Mouse (Mus musculus) MEL (cell line): ENCODE data around the gene Whamm. TPM values are rescaled to one million over a fixed set of nuclear protein-coding genes. Genes with fewer than 3 reads are reported as not detected.

Source experiments
- DNase-seq: peaks from one replicate; pipeline ENCODE4 v3.0.0; 2011; ENCODE audit warnings: low read depth, low spot score
- H3K27ac ChIP-seq: 2 replicates; pipeline ENCODE4 v1.5.1; 2012; ENCODE audit warnings: low read depth, mild to moderate bottlenecking, control low read depth, low read length, moderate library complexity; ENCODE audit not compliant: control insufficient read depth
- H3K27me3 ChIP-seq, 2 experiments: fragments of 150-350 bp in 1 of 2; sonication (generic) in 1 of 2; 2 replicates each; pipeline ENCODE4 v1.6.1; 2012; ENCODE audit warnings: low read length in 2 of 2, mild to moderate bottlenecking in 2 of 2, improper control_type of control experiment in 1 of 2, moderate library complexity in 1 of 2; ENCODE audit not compliant: insufficient read depth in 2 of 2, control insufficient read depth in 1 of 2
- H3K36me3 ChIP-seq, 2 experiments: 2 replicates each; pipeline ENCODE4 v1.6.1; 2012 to 2014; ENCODE audit warnings: low read length in 2 of 2, improper control_type of control experiment in 1 of 2, inconsistent platforms in 1 of 2, mild to moderate bottlenecking in 1 of 2; ENCODE audit not compliant: insufficient read depth in 2 of 2, control insufficient read depth in 1 of 2
- H3K4me1 ChIP-seq, 2 experiments: fragments of 150-350 bp in 1 of 2; sonication (generic) in 1 of 2; 2 replicates each; pipeline ENCODE4 v1.6.1; 2012; ENCODE audit warnings: low read length in 2 of 2, improper control_type of control experiment in 1 of 2, mild to moderate bottlenecking in 1 of 2; ENCODE audit not compliant: insufficient read depth in 2 of 2, control insufficient read depth in 1 of 2
- H3K4me3 ChIP-seq, 2 experiments: fragments of 150-350 bp in 1 of 2; sonication (generic) in 1 of 2; 2 replicates each; pipeline ENCODE4 v1.5.1; 2012; ENCODE audit warnings: low read depth in 2 of 2, low read length in 2 of 2, mild to moderate bottlenecking in 2 of 2, moderate library complexity in 2 of 2, control low read depth in 1 of 2, improper control_type of control experiment in 1 of 2; ENCODE audit not compliant: control insufficient read depth in 1 of 2, insufficient read depth in 1 of 2
- H3K79me2 ChIP-seq: 2 replicates; pipeline ENCODE4 v1.6.1; 2012; ENCODE audit warnings: mild to moderate bottlenecking, low read length, moderate library complexity; ENCODE audit not compliant: control insufficient read depth, poor library complexity, insufficient read depth
- H3K9ac ChIP-seq: 2 replicates; pipeline ENCODE4 v1.6.1; 2012; ENCODE audit warnings: low read depth, mild to moderate bottlenecking, control low read depth, low read length, moderate library complexity; ENCODE audit not compliant: control insufficient read depth, poor library complexity, severe bottlenecking
- H3K9me3 ChIP-seq: fragments of 150-350 bp; sonication (generic); replicated peaks from 2 replicates; pipeline ENCODE4 v1.6.1; 2012; ENCODE audit warnings: mild to moderate bottlenecking, low read length, improper control_type of control experiment, moderate library complexity; ENCODE audit not compliant: insufficient read depth
- E2F4 ChIP-seq: IDR thresholded peaks from 2 replicates; pipeline ENCODE4 v1.6.1; 2011; ENCODE audit warnings: low read depth, low read length, improper control_type of control experiment, borderline replicate concordance
- ELF1 ChIP-seq: IDR thresholded peaks from 2 replicates; pipeline ENCODE4 v1.6.1; 2014; ENCODE audit warnings: low read depth, mild to moderate bottlenecking, inconsistent platforms, low read length, improper control_type of control experiment, moderate library complexity
- ETS1 ChIP-seq: IDR thresholded peaks from 2 replicates; pipeline ENCODE4 v1.6.1; 2012; ENCODE audit warnings: low read depth, mild to moderate bottlenecking, inconsistent platforms, low read length, improper control_type of control experiment, moderate library complexity
- GABPA ChIP-seq: IDR thresholded peaks from 2 replicates; pipeline ENCODE4 v1.6.1; 2012; ENCODE audit warnings: low read depth, mild to moderate bottlenecking, inconsistent platforms, low read length, improper control_type of control experiment, moderate library complexity
- HCFC1 ChIP-seq: IDR thresholded peaks from 2 replicates; pipeline ENCODE4 v1.6.1; 2012; ENCODE audit warnings: low read depth, mild to moderate bottlenecking, inconsistent platforms, low read length, improper control_type of control experiment, moderate library complexity
- JUND ChIP-seq: IDR thresholded peaks from 2 replicates; pipeline ENCODE4 v1.6.1; 2011; ENCODE audit warnings: low read depth, mild to moderate bottlenecking, improper control_type of control experiment, low read length
- MAZ ChIP-seq: IDR thresholded peaks from 2 replicates; pipeline ENCODE4 v1.6.1; 2012; ENCODE audit warnings: low read depth, mild to moderate bottlenecking, inconsistent platforms, low read length, improper control_type of control experiment
- MEF2A ChIP-seq: IDR thresholded peaks from 2 replicates; pipeline ENCODE4 v1.6.1; 2014; ENCODE audit warnings: low read depth, mild to moderate bottlenecking, inconsistent platforms, low read length, improper control_type of control experiment; ENCODE audit not compliant: poor library complexity, insufficient replicate concordance, severe bottlenecking; ENCODE audit errors: extremely low read depth
- MYB ChIP-seq: IDR thresholded peaks from 2 replicates; pipeline ENCODE4 v1.6.1; 2011; ENCODE audit warnings: mild to moderate bottlenecking, low read depth, low read length, improper control_type of control experiment
- MYC ChIP-seq: IDR thresholded peaks from 2 replicates; pipeline ENCODE4 v1.6.1; 2011; ENCODE audit warnings: low read depth, mild to moderate bottlenecking, low read length, improper control_type of control experiment, moderate library complexity
- POLR2AphosphoS2 ChIP-seq: IDR thresholded peaks from 2 replicates; pipeline ENCODE4 v1.6.1; 2011; ENCODE audit warnings: low read length, improper control_type of control experiment
- POLR2AphosphoS5 ChIP-seq: IDR thresholded peaks from 2 replicates; pipeline ENCODE4 v1.6.1; 2012; ENCODE audit warnings: low read depth, borderline replicate concordance, mild to moderate bottlenecking, inconsistent platforms, low read length, moderate library complexity, mixed read lengths
- RAD21 ChIP-seq: IDR thresholded peaks from 2 replicates; pipeline ENCODE4 v1.6.1; 2011; ENCODE audit warnings: mild to moderate bottlenecking, low read depth, low read length, improper control_type of control experiment
- SIN3A ChIP-seq: IDR thresholded peaks from 2 replicates; pipeline ENCODE4 v1.6.1; 2012; ENCODE audit warnings: low read length, improper control_type of control experiment, inconsistent platforms
- TCF12 ChIP-seq: IDR thresholded peaks from 2 replicates; pipeline ENCODE4 v1.6.1; 2014; ENCODE audit warnings: low read depth, mild to moderate bottlenecking, inconsistent platforms, low read length, improper control_type of control experiment, moderate library complexity
- UBTF ChIP-seq: IDR thresholded peaks from 2 replicates; pipeline ENCODE4 v1.6.1; 2012; ENCODE audit warnings: low read depth, mild to moderate bottlenecking, inconsistent platforms, low read length, improper control_type of control experiment, moderate library complexity, borderline replicate concordance; ENCODE audit not compliant: insufficient read depth
- USF1 ChIP-seq: IDR thresholded peaks from 2 replicates; pipeline ENCODE4 v1.6.1; 2014; ENCODE audit warnings: low read depth, mild to moderate bottlenecking, inconsistent platforms, low read length, improper control_type of control experiment, moderate library complexity
- ZKSCAN1 ChIP-seq: IDR thresholded peaks from 2 replicates; pipeline ENCODE4 v1.6.1; 2012; ENCODE audit warnings: low read depth, mild to moderate bottlenecking, inconsistent platforms, low read length, improper control_type of control experiment, moderate library complexity
- ZMIZ1 ChIP-seq: IDR thresholded peaks from 2 replicates; pipeline ENCODE4 v1.6.1; 2012; ENCODE audit warnings: low read depth, mild to moderate bottlenecking, inconsistent platforms, low read length, improper control_type of control experiment, moderate library complexity
- ZNF384 ChIP-seq: IDR thresholded peaks from 2 replicates; pipeline ENCODE4 v1.6.1; 2012; ENCODE audit warnings: low read depth, mild to moderate bottlenecking, inconsistent platforms, low read length, improper control_type of control experiment
- polyA plus RNA-seq, 2 experiments: library from polyadenylated mRNA; stranded (reverse) in 1 of 2; unstranded in 1 of 2; fragments of >175 nt in 1 of 2; fragments of >200 nt in 1 of 2; gene quantifications; 2 replicates each; pipeline versions ENCODE4 v1.2.1 to v1.2.4; 2012; ENCODE audit warnings: low replicate concordance in 2 of 2, low read depth in 1 of 2; ENCODE audit not compliant: insufficient read length in 2 of 2, insufficient read depth in 1 of 2, missing spikeins in 1 of 2
- total RNA-seq: library from RNA; depleted of rRNA; stranded (reverse); fragments of 300-350 nt; gene quantifications from 2 replicates; pipeline ENCODE4 v1.2.3, GENCODE M21; 2012

Whamm gene
- total and polyA plus RNA-seq, 3 experiments, result 9.4 to 22.9 TPM; not detected in 1

DNA sequence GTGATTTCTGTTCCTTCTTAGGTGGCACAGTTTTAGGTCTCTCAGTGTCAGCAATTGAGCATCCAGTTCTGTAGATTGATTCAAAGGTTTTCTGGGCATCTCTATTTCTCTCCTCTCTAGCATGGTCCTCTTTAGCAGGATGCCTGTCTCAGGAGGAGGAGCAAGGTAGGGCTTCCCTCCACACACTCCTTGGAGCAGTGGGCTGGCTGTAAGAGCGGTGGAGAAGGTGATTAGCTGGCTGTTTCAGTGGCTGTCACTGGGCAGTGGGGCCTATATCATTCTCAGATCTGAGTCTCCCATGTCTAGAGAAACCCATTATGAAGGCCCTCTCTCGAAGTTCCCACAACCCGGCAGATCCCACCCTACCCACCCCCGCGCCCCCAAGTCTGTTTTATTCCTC lies 3.7 kb upstream of the Whamm start:
- H3K36me3 ChIP-seq, result no peaks in the 10 kb centered on the region
- no peak for DNase-seq
- no peak overlapping the region for H3K4me3 ChIP-seq
- peaks cover 10% of the 10 kb centered on the region for H3K79me2 ChIP-seq
- no peak overlapping the region for H3K27ac ChIP-seq
- H3K9ac ChIP-seq, result no peak overlapping the region
- H3K4me1 ChIP-seq, result peaks cover 2 to 4% of the 10 kb centered on the region in 2 experiments; a peak in 3 of 4 replicates
- TF ChIP-seq SIN3A (no peak), USF1 (no peak), UBTF (no peak), E2F4 (no peak), JUND (no peak), POLR2AphosphoS2 (no peak), HCFC1 (no peak), ETS1 (no peak), MAZ (no peak), ELF1 (no peak), ZKSCAN1 (no peak), RAD21 (no peak), TCF12 (no peak), GABPA (no peak), POLR2AphosphoS5 (no peak), MYB (no peak), ZMIZ1 (no peak), MEF2A (no peak), MYC (no peak)
- peaks cover 0 to 5% of the 10 kb centered on the region in 2 experiments; a peak in 3 of 4 replicates for H3K27me3 ChIP-seq
- H3K9me3 ChIP-seq, result no peaks in the 10 kb centered on the region

DNA sequence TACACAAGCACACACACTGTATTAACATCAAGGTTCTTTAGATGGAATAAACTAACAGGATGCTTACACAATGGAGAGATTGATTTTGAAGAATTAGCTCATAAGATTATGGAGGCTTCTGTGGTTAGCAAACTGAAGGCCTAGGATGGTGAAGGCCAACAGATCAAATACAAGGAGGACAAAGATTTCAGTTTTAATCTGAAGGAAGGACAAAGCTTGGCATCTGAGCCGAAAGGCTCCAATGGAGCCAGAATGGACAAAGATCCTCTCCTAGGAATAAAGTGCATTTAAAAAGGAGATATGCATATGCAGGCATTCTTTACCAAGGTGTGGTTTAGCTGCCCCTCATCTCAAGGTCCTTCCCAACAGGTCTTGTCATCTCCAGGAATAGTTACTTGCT lies 1.2 kb upstream of the Whamm start:
- peaks cover 0 to 2% of the 10 kb centered on the region in 2 experiments; a peak in 3 of 4 replicates for H3K27me3 ChIP-seq
- DNase-seq, result no peak

More for the DNA sequence above, 1.2 kb upstream of the Whamm start:
- Histone ChIP-seq H3K4me3 (no peak overlapping the region), H3K27ac (no peak overlapping the region), H3K4me1 (peaks cover 8 to 17% of the 10 kb centered on the region in 2 experiments), H3K79me2 (peaks cover 24% of the 10 kb centered on the region)
- TF ChIP-seq ZNF384 (no peak), ELF1 (no peak)
- TF ChIP-seq, all 39 proteins: peak for 0
- H3K9ac ChIP-seq, result no peak overlapping the region
- H3K9me3 ChIP-seq, result no peaks in the 10 kb centered on the region
- H3K36me3 ChIP-seq, result peaks cover 2 to 10% of the 10 kb centered on the region in 2 experiments
